ENCODE assay signal across 8 mouse cellular contexts in genomic region chr14:25304391-25304851, GRCm38 (mm10).
A peak's percentile ranks its signal among the peaks of the same experiment; 100 is the strongest.
DNase-seq lines count a peak whose midpoint lies in the region; ATAC-seq and TF ChIP-seq lines count a peak whose summit lies in the region.

No protein-coding gene starts in this region.

- WGBS in intestine, embryonic 16.5 days, result 19% methylated on average over 9 of the region's 9 CpGs
- 44% methylated on average over 9 of the region's 9 CpGs for WGBS in liver, embryonic 15.5 days (ENCODE audit: insufficient replicate concordance)
- 17% methylated on average over 9 of the region's 9 CpGs for WGBS in neural tube, embryonic 15.5 days

- no peak for DNase-seq in G1E (ENCODE audit: low spot score)
- DNase-seq in embryo, embryonic 10 days (ENCODE audit: low spot score), result peak; percentile 74
- peak; percentile 100 for DNase-seq in heart, adult 11 months
- DNase-seq in layer of hippocampus, adult 9-11 months, result no peak

- no peak for ATAC-seq in G1E (ENCODE audit: extremely low read depth, insufficient number of reproducible peaks, low FRiP score, poor library complexity, severe bottlenecking)
- ATAC-seq in intestine, embryonic 16.5 days, result no peak; the same call in 1 of the 2 replicates
- peak; percentile 57 for ATAC-seq in liver, embryonic 15.5 days (ENCODE audit: insufficient read depth)
- no peak for ATAC-seq in neural tube, embryonic 15.5 days (ENCODE audit: low FRiP score)
- ATAC-seq in erythroblast, adult 5-6 weeks (replicated peaks; ENCODE audit: low FRiP score, poor library complexity, severe bottlenecking), result no peak

- H3K4me2 ChIP-seq in intestine, embryonic 16.5 days (ENCODE audit: low read depth, low read length), result peak overlapping the region; percentile 13; the same call in 1 of the 2 replicates
- no peak overlapping the region for H3K4me2 ChIP-seq in liver, embryonic 15.5 days
- H3K4me2 ChIP-seq in neural tube, embryonic 15.5 days, result no peak overlapping the region

- no peaks in the 10 kb centered on the region for H3K27me3 ChIP-seq in G1E (ENCODE audit: insufficient read depth, low read length)
- no peaks in the 10 kb centered on the region for H3K27me3 ChIP-seq in intestine, embryonic 16.5 days (replicated peaks; ENCODE audit: control insufficient read depth, insufficient read depth, low read length)
- no peaks in the 10 kb centered on the region for H3K27me3 ChIP-seq in liver, embryonic 15.5 days
- H3K27me3 ChIP-seq in neural tube, embryonic 15.5 days (replicated peaks), result no peaks in the 10 kb centered on the region

- peak overlapping the region; percentile 79 for H3K27ac ChIP-seq in intestine, embryonic 16.5 days (ENCODE audit: low read length)
- no peak overlapping the region for H3K27ac ChIP-seq in liver, embryonic 15.5 days (replicated peaks)
- peak overlapping the region; percentile 51 for H3K27ac ChIP-seq in neural tube, embryonic 15.5 days (replicated peaks)

- peaks cover 86% of the 10 kb centered on the region for H3K9me3 ChIP-seq in G1E (replicated peaks)
- H3K9me3 ChIP-seq in intestine, embryonic 16.5 days (ENCODE audit: control insufficient read depth, low read length), result no peaks in the 10 kb centered on the region
- no peaks in the 10 kb centered on the region for H3K9me3 ChIP-seq in liver, embryonic 15.5 days (replicated peaks)
- H3K9me3 ChIP-seq in neural tube, embryonic 15.5 days (replicated peaks), result no peaks in the 10 kb centered on the region

- no peaks in the 10 kb centered on the region for H3K36me3 ChIP-seq in G1E (replicated peaks)
- H3K36me3 ChIP-seq in intestine, embryonic 16.5 days (ENCODE audit: control insufficient read depth, insufficient read depth, low read length), result no peaks in the 10 kb centered on the region
- no peaks in the 10 kb centered on the region for H3K36me3 ChIP-seq in liver, embryonic 15.5 days (replicated peaks)
- no peaks in the 10 kb centered on the region for H3K36me3 ChIP-seq in neural tube, embryonic 15.5 days

- peak overlapping the region; percentile 66 for H3K9ac ChIP-seq in intestine, embryonic 16.5 days (ENCODE audit: low read depth, low read length)
- H3K9ac ChIP-seq in liver, embryonic 15.5 days, result no peak overlapping the region
- H3K9ac ChIP-seq in neural tube, embryonic 15.5 days (replicated peaks), result no peak overlapping the region

- peak overlapping the region; percentile 14; the same call in 1 of the 2 replicates for H3K4me3 ChIP-seq in G1E (ENCODE audit: low read depth, low read length)
- no peak overlapping the region for H3K4me3 ChIP-seq in intestine, embryonic 16.5 days (ENCODE audit: low read length)
- H3K4me3 ChIP-seq in liver, embryonic 15.5 days (replicated peaks), result no peak overlapping the region
- H3K4me3 ChIP-seq in neural tube, embryonic 15.5 days (replicated peaks), result no peak overlapping the region

- no peaks in the 10 kb centered on the region for H3K4me1 ChIP-seq in G1E (ENCODE audit: insufficient read depth, low read depth, low read length)
- peaks cover 38% of the 10 kb centered on the region for H3K4me1 ChIP-seq in intestine, embryonic 16.5 days (ENCODE audit: control insufficient read depth, insufficient read depth, low read length)
- H3K4me1 ChIP-seq in liver, embryonic 15.5 days (replicated peaks), result 0 out of 2 replicates have a peak, but pooled peaks cover 8% of the 10 kb centered on the region
- peaks cover 20% of the 10 kb centered on the region for H3K4me1 ChIP-seq in neural tube, embryonic 15.5 days

- no peak for TF ChIP-seq CTCF in G1E (IDR thresholded peaks at IDR 0.05; ENCODE audit: low read depth, low read length)

Comparison
In these comparisons a context has a peak if more than half of its experiments do, and no peak if none do; other contexts are left out.
1. DNase-seq: peak in embryo, embryonic 10 days (single experiment) and heart, adult 11 months (single experiment); none in G1E (single experiment) and layer of hippocampus, adult 9-11 months (single experiment).